ENCODE assay signal across 22 mouse cellular contexts in the genomic region with DNA sequence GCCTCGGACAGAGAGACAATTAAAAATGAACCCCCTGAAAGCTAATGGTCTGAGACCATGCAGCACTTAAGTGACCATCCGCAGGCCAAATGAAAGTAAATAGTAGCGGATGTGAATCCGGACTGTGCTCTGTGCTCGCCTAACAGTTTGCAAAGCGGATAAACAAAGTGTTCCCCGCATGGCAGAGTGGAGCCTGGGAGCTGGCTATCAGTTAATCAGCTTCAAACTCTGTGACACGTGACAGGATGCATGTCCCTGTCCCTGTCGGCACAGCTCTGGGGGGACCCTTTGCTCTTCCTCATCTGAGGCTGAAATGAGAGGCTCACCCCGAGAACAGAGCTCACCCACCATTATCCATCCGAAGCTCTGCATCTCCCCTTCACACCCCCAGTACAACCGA. TPM values are rescaled to one million over a fixed set of nuclear protein-coding genes. Genes with fewer than 3 reads are reported as not detected.
DNase-seq lines count a peak whose midpoint lies in the region; ATAC-seq and TF ChIP-seq lines count a peak whose summit lies in the region.
"Had no signal": no experiment of that assay in that cellular context is flagged by ENCODE, and none has a peak within 500 bp of the region (broad histone marks: within the 10 kb centered on the region; RNA-seq: fewer than 3 reads in every experiment).

No protein-coding gene starts in this region.

- H3K27ac ChIP-seq in lung, embryonic 14.5 days (ENCODE audit: low read depth), result no peak overlapping the region
- no peak overlapping the region for H3K27ac ChIP-seq in MEL (ENCODE audit: control insufficient read depth, low read depth, low read length)
- 0 out of 2 replicates have a peak overlapping the region, but pooled peaks have one; percentile 35 for H3K27ac ChIP-seq in stomach, postnatal 0 days (replicated peaks)
- H3K27ac ChIP-seq: embryonic facial prominence, embryonic 15.5 days; hindbrain, embryonic 10.5 days; limb, embryonic 15.5 days; liver, embryonic 15.5 days; midbrain, embryonic 13.5 days had no signal

- no peak overlapping the region for H3K9ac ChIP-seq in lung, embryonic 14.5 days
- H3K9ac ChIP-seq in MEL (ENCODE audit: control insufficient read depth, low read depth, low read length, poor library complexity, severe bottlenecking), result no peak overlapping the region
- no peak overlapping the region for H3K9ac ChIP-seq in stomach, postnatal 0 days (ENCODE audit: low read length)
- H3K9ac ChIP-seq: embryonic facial prominence, embryonic 15.5 days; limb, embryonic 15.5 days; liver, embryonic 15.5 days; midbrain, embryonic 13.5 days had no signal

- TF ChIP-seq RAD21 in MEL (IDR thresholded peaks at IDR 0.05; ENCODE audit: low read depth, low read length), result no peak

- 0 out of 2 replicates have a peak, but pooled peaks cover 3% of the 10 kb centered on the region for H3K36me3 ChIP-seq in lung, embryonic 14.5 days (ENCODE audit: insufficient read depth)
- H3K36me3 ChIP-seq in MEL (ENCODE audit: control insufficient read depth in 1 of 2, insufficient read depth in 2 of 2, low read length in 2 of 2), result peaks cover 0 to 6% of the 10 kb centered on the region in 2 experiments; a peak in 2 of 4 replicates
- no peaks in the 10 kb centered on the region for H3K36me3 ChIP-seq in stomach, postnatal 0 days (ENCODE audit: control insufficient read depth, insufficient read depth, low read length)
- H3K36me3 ChIP-seq: embryonic facial prominence, embryonic 15.5 days; hindbrain, embryonic 10.5 days; limb, embryonic 15.5 days had no signal

- H3K4me1 ChIP-seq in lung, embryonic 14.5 days (ENCODE audit: insufficient read depth), result peaks cover 7% of the 10 kb centered on the region; the same call in 1 of the 2 replicates
- peaks cover 4% of the 10 kb centered on the region; the same call in 1 of the 2 replicates for H3K4me1 ChIP-seq in lung, adult 2 months (ENCODE audit: control insufficient read depth, insufficient read depth, low read length)
- peaks cover 2 to 17% of the 10 kb centered on the region in 2 experiments; a peak in 2 of 4 replicates for H3K4me1 ChIP-seq in MEL (ENCODE audit: control insufficient read depth in 1 of 2, insufficient read depth in 2 of 2, low read length in 2 of 2)
- H3K4me1 ChIP-seq in stomach, postnatal 0 days (replicated peaks; ENCODE audit: control insufficient read depth, insufficient read depth), result peaks cover 5% of the 10 kb centered on the region
- H3K4me1 ChIP-seq: embryonic facial prominence, embryonic 15.5 days; limb, embryonic 15.5 days; liver, embryonic 15.5 days; midbrain, embryonic 13.5 days had no signal

- TF ChIP-seq POLR2A in lung, adult 2 months (IDR thresholded peaks at IDR 0.05; ENCODE audit: borderline replicate concordance, extremely low read depth, low read depth, low read length), result no peak
- TF ChIP-seq POLR2A in MEL (IDR thresholded peaks at IDR 0.05; ENCODE audit: control insufficient read depth in 1 of 2, insufficient read depth in 1 of 2, low read depth in 1 of 2, low read length in 2 of 2, poor library complexity in 1 of 2), result no peak

- no peak for TF ChIP-seq EP300 in MEL (IDR thresholded peaks at IDR 0.05; ENCODE audit: low read depth in 1 of 2, low read length in 2 of 2)
- TF ChIP-seq EP300 in stomach, postnatal 0 days (optimal IDR thresholded peaks at IDR 0.05), result no peak

- H3K4me2 ChIP-seq in lung, embryonic 14.5 days, result no peak overlapping the region
- no peak overlapping the region for H3K4me2 ChIP-seq in stomach, postnatal 0 days (replicated peaks; ENCODE audit: low read depth)
- H3K4me2 ChIP-seq: embryonic facial prominence, embryonic 15.5 days; heart, embryonic 11.5 days; limb, embryonic 15.5 days; liver, embryonic 15.5 days; midbrain, embryonic 13.5 days had no signal

- no peaks in the 10 kb centered on the region for H3K27me3 ChIP-seq in lung, embryonic 14.5 days (ENCODE audit: insufficient read depth, low read length)
- H3K27me3 ChIP-seq in MEL (ENCODE audit: control insufficient read depth in 1 of 2, insufficient read depth in 2 of 2, low read length in 2 of 2), result no peaks in the 10 kb centered on the region
- H3K27me3 ChIP-seq in stomach, postnatal 0 days (ENCODE audit: control insufficient read depth, insufficient read depth, low read length), result no peaks in the 10 kb centered on the region
- H3K27me3 ChIP-seq: CH12.LX; embryonic facial prominence, embryonic 15.5 days; limb, embryonic 15.5 days; liver, embryonic 15.5 days; midbrain, embryonic 13.5 days had no signal

- no peak for TF ChIP-seq CTCF in lung, embryonic 14.5 days (IDR thresholded peaks at IDR 0.05; ENCODE audit: low read depth)
- no peak for TF ChIP-seq CTCF in lung, adult 2 months (IDR thresholded peaks at IDR 0.05; ENCODE audit: insufficient read depth, low read length)
- no peak for TF ChIP-seq CTCF in MEL (IDR thresholded peaks at IDR 0.05 in 2 of 3, conservative IDR thresholded peaks at IDR 0.05 in 1 of 3; ENCODE audit: control insufficient read depth in 1 of 3, insufficient read depth in 1 of 3, low read depth in 2 of 3, low read length in 3 of 3, poor library complexity in 1 of 3, severe bottlenecking in 1 of 3)
- TF ChIP-seq CTCF in stomach, postnatal 0 days (IDR thresholded peaks at IDR 0.05; ENCODE audit: low read depth), result no peak

- 50% methylated on average over 12 of the region's 12 CpGs for WGBS in lung, embryonic 14.5 days
- WGBS in lung, adult 2 months, result 48% methylated on average over 12 of the region's 12 CpGs
- WGBS in stomach, postnatal 0 days, result 51% methylated on average over 12 of the region's 12 CpGs

- ATAC-seq in lung, embryonic 14.5 days (ENCODE audit: insufficient read depth), result peak; percentile 32; the same call in 1 of the 2 replicates
- ATAC-seq in stomach, postnatal 0 days (ENCODE audit: low FRiP score, low TSS enrichment), result no peak
- ATAC-seq: forebrain, embryonic 14.5 days; hindbrain, embryonic 16.5 days; midbrain, embryonic 13.5 days had no signal

- H3K9me3 ChIP-seq in lung, embryonic 14.5 days (ENCODE audit: low read depth, low read length), result no peaks in the 10 kb centered on the region
- no peaks in the 10 kb centered on the region for H3K9me3 ChIP-seq in MEL (replicated peaks; ENCODE audit: insufficient read depth, low read length)
- no peaks in the 10 kb centered on the region for H3K9me3 ChIP-seq in stomach, postnatal 0 days (ENCODE audit: control insufficient read depth, low read length)
- H3K9me3 ChIP-seq: embryonic facial prominence, embryonic 15.5 days; hindbrain, embryonic 10.5 days; liver, embryonic 15.5 days; midbrain, embryonic 13.5 days had no signal

- H3K4me3 ChIP-seq in lung, embryonic 14.5 days (ENCODE audit: low read depth, low read length), result no peak overlapping the region
- no peak overlapping the region for H3K4me3 ChIP-seq in lung, adult 2 months (replicated peaks; ENCODE audit: extremely low read depth, low read depth, low read length)
- no peak overlapping the region for H3K4me3 ChIP-seq in MEL (ENCODE audit: control insufficient read depth in 1 of 2, insufficient read depth in 1 of 2, low read depth in 2 of 2, low read length in 2 of 2)
- no peak overlapping the region for H3K4me3 ChIP-seq in stomach, postnatal 0 days (ENCODE audit: low read depth, low read length)
- H3K4me3 ChIP-seq: embryonic facial prominence, embryonic 15.5 days; hindbrain, embryonic 10.5 days; limb, embryonic 15.5 days; liver, embryonic 15.5 days; midbrain, embryonic 13.5 days had no signal

- DNase-seq in lung, embryonic 14.5 days, result peak; percentile 53
- DNase-seq in lung, adult 2 months, result no peak
- DNase-seq in MEL (ENCODE audit: low read depth, low spot score), result peak; percentile 23
- peak; percentile 45 for DNase-seq in lung, postnatal 14 days
- DNase-seq in stomach, postnatal 0 days (ENCODE audit: low spot score), result no peak
- no peak for DNase-seq in layer of hippocampus, adult 11-12 months (ENCODE audit: low spot score)
- DNase-seq in neural tube, embryonic 10.5 days (ENCODE audit: extremely low spot score, low spot score), result no peak
- DNase-seq: adrenal gland, adult 2 months; cerebellum, adult 11 months; cerebellum, adult 9-11 months; kidney, adult 11 months; kidney, postnatal 4 days; left cerebral cortex, postnatal 4 days had no signal

- no peaks in the 10 kb centered on the region for H3K79me2 ChIP-seq in MEL (ENCODE audit: control insufficient read depth, insufficient read depth, low read length, poor library complexity)

TF ChIP-seq in MEL, 35 proteins besides CTCF, POLR2A, EP300 and RAD21:
- TF ChIP-seq MYC (IDR thresholded peaks at IDR 0.05; ENCODE audit: low read depth, low read length), result no peak
- TF ChIP-seq USF1 (IDR thresholded peaks at IDR 0.05; ENCODE audit: low read depth, low read length), result peak; percentile 86

RNA-seq across cellular contexts. Expression of a gene that starts 49.2 kb away (rescaled TPM):
- polyA plus RNA-seq in lung, embryonic 14.5 days (2014; fragmentation: Nextera tagmentation; extraction: Ambion mirVana), result 31.1 and 31.2 TPM in 2 replicates
- 11.1 and 13.7 TPM in 2 replicates for polyA plus RNA-seq in lung, adult 2 months (2012; rRNA removed)
- 44.6 and 44.7 TPM in 2 replicates for total RNA-seq in MEL (2012; rRNA removed)
- polyA plus RNA-seq in MEL (2012; ENCODE audit: insufficient read depth in 1 of 2, insufficient read length in 2 of 2, low read depth in 1 of 2, low replicate concordance in 2 of 2, missing spikeins in 1 of 2), result 10 to 100 TPM in 1 of 2 experiments, not detected in 1; 42.3 TPM
- 24.5 and 28.9 TPM in 2 replicates for polyA plus RNA-seq in stomach, postnatal 0 days (2015; fragmentation: Nextera tagmentation; extraction: Ambion mirVana)

Comparison
In these comparisons a context has a peak if more than half of its experiments do, and no peak if none do; other contexts are left out.
1. DNase-seq: peak in lung, embryonic 14.5 days (single experiment), MEL (single experiment) and lung, postnatal 14 days (single experiment); none in lung, adult 2 months (single experiment), stomach, postnatal 0 days (single experiment), layer of hippocampus, adult 11-12 months (single experiment) and neural tube, embryonic 10.5 days (single experiment).